Mouse (Mus musculus) neural tube, embryonic 10.5 days (tissue): ENCODE measurements around the gene Rai2.
"Not testable (repeated sequence)": the region's sequence is repeated elsewhere in the genome, so short reads cannot be mapped to it uniquely, and the experiment has no call there.

ENCODE experiments used
- DNase-seq: peaks from one replicate; pipeline ENCODE4 v3.0.0-alpha.2; 2017; ENCODE audit warnings: low spot score; ENCODE audit errors: extremely low spot score

Gene Rai2

GRCm38 (mm10) chrX:161826186-161826585, 109.3 kb downstream of the Rai2 start:
- not testable (repeated sequence) for DNase-seq
